Mouse (Mus musculus) stomach, embryonic 16.5 days (tissue): ENCODE results near the gene Klk9. TPM values are rescaled to one million over a fixed set of nuclear protein-coding genes. Genes with fewer than 3 reads are reported as not detected.

ENCODE experiments used
- ATAC-seq: fragments of 200-750 bp; cut with Nextera tagmentation; 2 replicates; pipeline ENCODE4 v1.8.0; 2017; ENCODE audit warnings: moderate number of reproducible peaks, moderate TSS enrichment; ENCODE audit not compliant: insufficient read depth, low FRiP score
- H3K27ac ChIP-seq: fragments of 300-500 bp; sonication (generic); 2 replicates; pipeline ENCODE4 v1.5.1; 2014; ENCODE audit warnings: low read length
- H3K27me3 ChIP-seq: fragments of 300-500 bp; sonication (generic); 2 replicates; pipeline ENCODE4 v1.6.1; 2014; ENCODE audit warnings: low read length, control low read depth, mixed read lengths; ENCODE audit not compliant: control insufficient read depth, insufficient read depth
- H3K36me3 ChIP-seq: fragments of 300-500 bp; sonication (generic); 2 replicates; pipeline ENCODE4 v1.6.1; 2014; ENCODE audit warnings: low read length; ENCODE audit not compliant: control insufficient read depth, insufficient read depth
- H3K4me1 ChIP-seq: fragments of 300-500 bp; sonication (generic); 2 replicates; pipeline ENCODE4 v1.6.1; 2014; ENCODE audit warnings: low read length, control low read depth, mixed read lengths; ENCODE audit not compliant: control insufficient read depth, insufficient read depth
- H3K4me2 ChIP-seq: fragments of 300-500 bp; sonication (generic); 2 replicates; pipeline ENCODE4 v1.6.1; 2014; ENCODE audit warnings: low read depth, low read length, mixed read lengths
- H3K4me3 ChIP-seq: fragments of 300-500 bp; sonication (generic); replicated peaks from 2 replicates; pipeline ENCODE4 v1.5.1; 2014; ENCODE audit warnings: mild to moderate bottlenecking, low read length
- H3K9ac ChIP-seq: fragments of 300-500 bp; sonication (generic); 2 replicates; pipeline ENCODE4 v1.6.1; 2014; ENCODE audit warnings: low read length
- H3K9me3 ChIP-seq: fragments of 300-500 bp; sonication (generic); replicated peaks from 2 replicates; pipeline ENCODE4 v1.6.1; 2016; ENCODE audit warnings: low read length, control low read depth; ENCODE audit not compliant: control insufficient read depth
- WGBS: fragments of 180-500 bp; shearing (Covaris S2); extraction: QIAGEN DNeasy Blood & Tissue Kit; methylation state at CpG from one replicate; pipeline ENCODE4 v1.1.7; 2014; 5-methylcytosine and 5-hydroxymethylcytosine counted together
- polyA plus RNA-seq: library from polyadenylated mRNA; unstranded; fragments of >200 nt; fragmentation: Nextera tagmentation; extraction: Ambion mirVana; gene quantifications from 2 replicates; pipeline ENCODE4 v1.2.1, GENCODE M21; 2015

Gene Klk9
- polyA plus RNA-seq, 1 experiment from 2014 or later: 2.7 TPM

DNA sequence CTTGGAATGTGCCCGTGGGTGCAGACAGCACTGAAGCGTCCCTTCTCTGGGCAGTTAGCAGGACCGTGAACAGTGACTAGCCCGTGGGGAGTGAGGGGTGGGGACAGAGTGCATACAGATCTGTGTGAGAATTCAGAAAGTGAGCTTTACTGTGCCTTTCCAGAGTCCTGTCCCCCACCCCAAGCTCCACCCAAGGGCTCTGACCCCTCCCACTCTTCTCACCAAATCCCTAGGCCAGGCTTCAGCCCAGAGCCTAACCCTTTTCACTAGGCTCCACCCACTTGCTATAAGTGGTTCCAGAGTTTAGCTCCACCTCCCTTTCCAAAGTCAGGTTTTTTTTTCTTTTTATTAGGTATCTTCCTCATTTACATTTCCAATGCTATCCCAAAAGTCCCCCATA is 52.1 kb downstream of the Klk9 start:
- Histone ChIP-seq H3K27ac (no peak overlapping the region), H3K27me3 (no peaks in the 10 kb centered on the region), H3K4me2 (no peak overlapping the region), H3K4me3 (no peak overlapping the region), H3K4me1 (no peaks in the 10 kb centered on the region), H3K9ac (no peak overlapping the region), H3K9me3 (no peaks in the 10 kb centered on the region), H3K36me3 (no peaks in the 10 kb centered on the region)
- ATAC-seq: 0 out of 2 replicates have a peak, but pooled peaks have one; percentile 25
- WGBS: 84% methylated on average over 4 of the region's 4 CpGs

Other genes with a start within 250 kb of the Klk9 start
- 3.0 and 3.7 TPM in 2 replicates for gene Cd33, start 247.5 kb upstream of the Klk9 start, polyA plus RNA-seq
- 3.5 and 3.6 TPM in 2 replicates for gene Zfp658, start 229.6 kb upstream of the Klk9 start, polyA plus RNA-seq
- 11.3 and 12.9 TPM in 2 replicates for gene Zfp719, start 212.3 kb upstream of the Klk9 start, polyA plus RNA-seq
- not detected in 2 replicates for gene Zfp819, start 184.7 kb upstream of the Klk9 start, polyA plus RNA-seq
- 1.0 and 1.4 TPM in 2 replicates for gene Ceacam18, start 157.2 kb upstream of the Klk9 start, polyA plus RNA-seq
- gene Siglece, start 131.7 kb upstream of the Klk9 start, polyA plus RNA-seq: 2.2 and 2.6 TPM in 2 replicates
- 11.7 and 12.2 TPM in 2 replicates for gene Ctu1, start 119.9 kb upstream of the Klk9 start, polyA plus RNA-seq
- 0.28 and 1.1 TPM in 2 replicates for gene Klk14, start 101.5 kb upstream of the Klk9 start, polyA plus RNA-seq
- gene Klk13, start 79.3 kb upstream of the Klk9 start, polyA plus RNA-seq: 17.6 and 46.1 TPM in 2 replicates
- 7.3 and 16.2 TPM in 2 replicates for gene Klk12, start 23.0 kb upstream of the Klk9 start, polyA plus RNA-seq
- gene Klk11, start 17.3 kb upstream of the Klk9 start, polyA plus RNA-seq: 25.3 and 37.4 TPM in 2 replicates
- 42.4 and 129 TPM in 2 replicates for gene Klk10, start 10.9 kb upstream of the Klk9 start, polyA plus RNA-seq
- 31.0 and 55.1 TPM in 2 replicates for gene Klk8, start 5.7 kb downstream of the Klk9 start, polyA plus RNA-seq
- gene Klk7, start 19.4 kb downstream of the Klk9 start, polyA plus RNA-seq: 0.22 and 0.66 TPM in 2 replicates
- 0.30 and 0.42 TPM in 2 replicates for gene Klk6, start 32.6 kb downstream of the Klk9 start, polyA plus RNA-seq
- gene Klk5, start 50.1 kb downstream of the Klk9 start, polyA plus RNA-seq: 0.10 TPM in 1 of 2 replicates, not detected in the other
- 0.18 TPM in 1 of 2 replicates, not detected in the other for gene Klk4, start 89.3 kb downstream of the Klk9 start, polyA plus RNA-seq
- not detected in 2 replicates for gene Klk15, start 141.8 kb downstream of the Klk9 start, polyA plus RNA-seq
- 1.3 and 1.5 TPM in 2 replicates for gene Klk1b8, start 158.8 kb downstream of the Klk9 start, polyA plus RNA-seq
- gene Klk1b1, start 174.9 kb downstream of the Klk9 start, polyA plus RNA-seq: not detected in 2 replicates
- not detected in 2 replicates for gene Klk1b9, start 184.2 kb downstream of the Klk9 start, polyA plus RNA-seq
- gene Klk1b11, start 204.0 kb downstream of the Klk9 start, polyA plus RNA-seq: 0.36 TPM in 1 of 2 replicates, not detected in the other
- gene Klk1b26, start 220.3 kb downstream of the Klk9 start, polyA plus RNA-seq: 0.94 TPM in 1 of 2 replicates, not detected in the other